Mouse (Mus musculus) neural tube, embryonic 14.5 days (tissue): Measurements from ENCODE around the gene Lsm4. TPM values are rescaled to one million over a fixed set of nuclear protein-coding genes. Genes with fewer than 3 reads are reported as not detected.

Experiments
- ATAC-seq: fragments of 200-750 bp; cut with Nextera tagmentation; 2 replicates; pipeline ENCODE4 v1.8.0; 2017; ENCODE audit warnings: low read depth, mild to moderate bottlenecking, moderate TSS enrichment, moderate library complexity
- H3K27ac ChIP-seq: fragments of 300-500 bp; sonication (generic); 2 replicates; pipeline ENCODE4 v1.5.1; 2014; ENCODE audit warnings: low read depth, mild to moderate bottlenecking, control low read depth, low read length, moderate library complexity, mixed read lengths
- H3K27me3 ChIP-seq: fragments of 300-500 bp; sonication (generic); 2 replicates; pipeline ENCODE4 v1.6.1; 2014; ENCODE audit warnings: low read length; ENCODE audit not compliant: control insufficient read depth, insufficient read depth
- H3K36me3 ChIP-seq: fragments of 300-500 bp; sonication (generic); 2 replicates; pipeline ENCODE4 v1.6.1; 2014; ENCODE audit warnings: low read length, mixed read lengths; ENCODE audit not compliant: control insufficient read depth, insufficient read depth
- H3K4me1 ChIP-seq: fragments of 300-500 bp; sonication (generic); 2 replicates; pipeline ENCODE4 v1.6.1; 2014; ENCODE audit warnings: low read length; ENCODE audit not compliant: control insufficient read depth, insufficient read depth
- H3K4me2 ChIP-seq: fragments of 300-500 bp; sonication (generic); 2 replicates; pipeline ENCODE4 v1.6.1; 2014; ENCODE audit warnings: mild to moderate bottlenecking, low read depth, low read length, control low read depth
- H3K4me3 ChIP-seq: fragments of 300-500 bp; sonication (generic); 2 replicates; pipeline ENCODE4 v1.5.1; 2014; ENCODE audit warnings: low read depth, low read length, control low read depth, mixed read lengths
- H3K9ac ChIP-seq: fragments of 300-500 bp; sonication (generic); replicated peaks from 2 replicates; pipeline ENCODE4 v1.6.1; 2014; ENCODE audit warnings: low read depth, mild to moderate bottlenecking, control low read depth, low read length, mixed read lengths
- H3K9me3 ChIP-seq: fragments of 300-500 bp; sonication (generic); 2 replicates; pipeline ENCODE4 v1.6.1; 2016; ENCODE audit warnings: low read length; ENCODE audit not compliant: control insufficient read depth
- WGBS: fragments of 180-500 bp; shearing (Covaris S2); extraction: QIAGEN DNeasy Blood & Tissue Kit; methylation state at CpG from one replicate; pipeline ENCODE4 v1.1.7; 2014; 5-methylcytosine and 5-hydroxymethylcytosine counted together
- polyA plus RNA-seq: library from polyadenylated mRNA; unstranded; fragments of >200 nt; fragmentation: Nextera tagmentation; extraction: Ambion mirVana; gene quantifications from 2 replicates; pipeline ENCODE4 v1.2.1, GENCODE M21; 2014

The Lsm4 gene
- polyA plus RNA-seq, 1 experiment from 2014 or later = 194 TPM

DNA sequence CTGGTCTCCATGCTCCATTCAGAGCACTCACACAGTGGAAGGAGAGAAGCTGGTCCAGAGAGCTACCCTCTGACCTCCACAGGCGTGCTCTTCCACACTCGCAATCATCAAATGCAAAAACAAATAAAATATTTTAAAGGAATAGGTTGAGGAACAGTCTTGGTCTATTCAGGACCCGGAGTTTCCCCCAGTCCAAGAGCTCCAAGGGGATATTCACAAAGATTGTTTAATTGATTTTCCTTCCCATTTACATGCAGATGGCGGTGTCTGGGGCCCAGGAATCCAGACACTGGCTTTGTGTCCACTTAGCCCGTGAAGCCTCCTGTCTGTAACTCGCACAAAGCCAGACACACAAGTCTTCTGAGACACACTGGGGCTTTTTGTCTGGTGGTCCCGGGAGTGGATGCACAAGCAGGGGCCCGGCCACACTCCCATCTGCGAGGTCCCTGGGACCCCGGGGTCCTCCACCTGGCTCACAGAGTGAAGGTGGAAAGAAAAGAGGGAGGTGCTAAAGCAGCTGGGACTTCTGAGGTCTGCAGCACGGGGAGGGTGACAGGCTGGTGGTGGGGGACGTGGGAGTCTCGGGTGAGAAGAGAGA is 16.8 kb upstream of the Lsm4 start:
- no peaks in the 10 kb centered on the region for H3K9me3 ChIP-seq
- peak overlapping the region; percentile 80 for H3K27ac ChIP-seq
- H3K36me3 ChIP-seq = no peaks in the 10 kb centered on the region
- H3K9ac ChIP-seq = peak overlapping the region; percentile 11; the same call in 1 of the 2 replicates
- H3K4me1 ChIP-seq = peaks cover 17% of the 10 kb centered on the region; the same call in 1 of the 2 replicates
- no peak overlapping the region for H3K4me3 ChIP-seq
- ATAC-seq = peak; percentile 23
- WGBS = 11% methylated on average over 13 of the region's 13 CpGs
- H3K4me2 ChIP-seq = no peak overlapping the region; the same call in 1 of the 2 replicates
- no peaks in the 10 kb centered on the region for H3K27me3 ChIP-seq

DNA sequence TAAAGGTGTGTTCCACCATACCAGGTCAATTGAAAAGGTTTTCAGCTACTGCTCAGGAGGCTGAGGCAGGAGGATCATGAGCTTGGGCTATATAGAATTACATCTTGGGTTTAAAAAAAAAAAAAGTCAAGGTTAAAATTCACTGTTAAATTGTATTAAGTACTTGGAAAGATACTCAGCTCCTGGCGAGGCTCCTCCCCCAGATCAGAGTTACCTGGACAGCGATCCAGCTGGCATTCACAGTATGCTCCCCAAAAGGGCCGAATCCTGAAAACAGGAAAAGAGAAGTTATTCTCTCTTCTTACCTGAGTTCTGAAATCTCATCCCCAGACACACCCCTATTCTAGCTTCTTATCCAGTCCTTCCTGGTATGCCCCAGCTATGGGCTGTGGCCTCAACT is 15.8 kb upstream of the Lsm4 start:
- H3K27me3 ChIP-seq = no peaks in the 10 kb centered on the region
- H3K9me3 ChIP-seq = no peaks in the 10 kb centered on the region
- H3K4me3 ChIP-seq = peak overlapping the region; percentile 73
- no peaks in the 10 kb centered on the region for H3K36me3 ChIP-seq
- no peak for ATAC-seq
- WGBS = 88% methylated on average over 3 of the region's 3 CpGs
- peaks cover 17% of the 10 kb centered on the region; the same call in 1 of the 2 replicates for H3K4me1 ChIP-seq
- no peak overlapping the region for H3K9ac ChIP-seq
- peak overlapping the region; percentile 80 for H3K27ac ChIP-seq
- peak overlapping the region; percentile 91 for H3K4me2 ChIP-seq

DNA sequence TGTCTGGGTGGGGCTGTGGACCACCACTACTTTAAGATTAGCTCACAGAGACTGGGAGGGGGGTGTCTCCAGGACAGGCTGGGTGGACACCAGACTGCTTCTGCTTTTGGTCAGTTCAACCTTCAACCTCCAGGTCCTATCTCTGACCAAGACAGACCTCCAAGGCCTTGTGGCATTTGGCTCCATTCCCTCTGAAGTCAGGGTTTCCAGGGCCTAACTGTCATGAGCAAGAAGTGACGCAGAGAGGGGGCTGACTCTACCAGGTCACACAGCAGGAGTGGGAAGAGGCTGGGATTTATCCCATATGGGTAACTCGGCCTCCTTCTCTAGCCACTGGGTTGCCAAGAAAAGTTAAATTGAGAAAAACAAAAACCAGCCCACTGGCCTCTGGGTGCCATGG is 15.3 kb upstream of the Lsm4 start:
- peak overlapping the region; percentile 73 for H3K4me3 ChIP-seq

DNA sequence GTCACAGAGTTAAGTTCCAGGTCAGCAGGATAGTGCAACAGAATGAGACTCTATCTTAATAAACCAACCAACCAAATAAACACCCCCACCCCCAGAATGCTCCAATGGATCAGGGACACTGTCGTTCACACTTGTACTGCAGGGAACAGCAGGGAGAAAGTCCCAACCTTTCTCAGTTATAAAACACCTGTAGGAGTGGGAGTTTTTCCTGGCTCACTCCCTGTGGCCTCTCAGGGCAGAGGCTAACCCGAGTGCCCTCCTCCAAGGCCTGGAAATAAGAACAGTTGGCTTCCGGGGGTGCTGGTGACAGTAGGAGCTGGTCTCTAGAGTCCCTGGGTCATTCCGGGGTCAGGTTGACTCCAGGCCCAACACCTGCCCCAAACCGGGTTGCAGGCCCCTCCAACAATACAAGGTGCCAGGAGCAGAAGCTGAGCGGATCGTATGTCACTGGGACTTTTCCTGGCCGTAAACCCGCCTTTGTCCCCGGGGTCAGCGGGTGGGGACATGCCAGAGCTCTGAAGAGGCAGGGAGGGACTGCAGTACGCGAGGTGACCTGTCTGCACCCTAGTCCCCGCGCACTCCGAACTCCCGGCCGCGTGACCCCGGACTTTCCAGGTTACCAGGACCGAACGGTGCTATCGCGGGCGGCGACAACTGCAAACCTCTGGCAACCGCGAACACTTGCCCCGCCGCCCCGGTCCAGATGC is 14.0 kb upstream of the Lsm4 start:
- peak overlapping the region; percentile 73 for H3K4me3 ChIP-seq
- H3K9ac ChIP-seq = peak overlapping the region; percentile 80
- peak overlapping the region; percentile 62 for H3K27ac ChIP-seq
- ATAC-seq = peak; percentile 36
- H3K9me3 ChIP-seq = no peaks in the 10 kb centered on the region
- no peaks in the 10 kb centered on the region for H3K36me3 ChIP-seq
- WGBS = under 1% methylated on average over 31 of the region's 31 CpGs
- H3K4me2 ChIP-seq = peak overlapping the region; percentile 91
- H3K4me1 ChIP-seq = peaks cover 17% of the 10 kb centered on the region; the same call in 1 of the 2 replicates
- H3K27me3 ChIP-seq = no peaks in the 10 kb centered on the region

More for the DNA sequence above, 15.3 kb upstream of the Lsm4 start:
- peak overlapping the region; percentile 91 for H3K4me2 ChIP-seq
- ATAC-seq = no peak
- 39% methylated on average over 2 of the region's 2 CpGs for WGBS
- H3K27ac ChIP-seq = peak overlapping the region; percentile 80
- no peaks in the 10 kb centered on the region for H3K27me3 ChIP-seq
- no peaks in the 10 kb centered on the region for H3K9me3 ChIP-seq
- peaks cover 17% of the 10 kb centered on the region; the same call in 1 of the 2 replicates for H3K4me1 ChIP-seq
- H3K9ac ChIP-seq = no peak overlapping the region; the same call in 1 of the 2 replicates
- no peaks in the 10 kb centered on the region for H3K36me3 ChIP-seq

DNA sequence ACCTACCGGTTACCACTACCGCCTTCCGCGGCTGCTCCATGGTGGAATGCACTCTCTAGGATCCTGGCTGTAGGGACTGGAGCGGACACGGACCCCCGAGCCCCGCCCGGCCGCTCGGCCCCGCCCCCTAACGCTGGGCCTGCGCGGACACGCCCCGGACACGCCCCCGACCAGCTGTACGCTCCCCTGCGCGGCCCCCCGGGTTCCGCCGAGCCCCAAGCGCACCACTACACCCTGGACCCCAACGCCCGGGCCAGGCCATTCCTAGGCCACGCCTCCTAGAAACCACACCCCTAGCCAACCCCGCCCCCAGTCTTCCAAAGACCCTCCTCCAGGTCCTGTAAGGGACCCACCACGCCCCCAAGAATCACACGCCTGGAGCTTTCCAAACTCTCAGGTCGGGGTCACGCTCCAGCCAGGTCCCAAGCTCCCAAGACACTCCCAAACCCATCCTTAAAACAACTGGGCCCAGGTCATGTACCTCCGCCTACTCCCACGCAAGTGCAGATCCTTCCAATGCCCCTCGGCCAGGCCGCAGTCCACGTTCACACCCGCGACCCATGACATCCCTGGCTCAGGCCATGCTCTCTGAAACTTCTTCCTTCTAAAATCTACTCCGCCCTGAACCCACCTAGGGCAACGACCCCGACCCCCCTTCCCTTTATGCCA is 13.3 kb upstream of the Lsm4 start:
- Histone ChIP-seq H3K4me2 (peak overlapping the region; percentile 91), H3K27me3 (no peaks in the 10 kb centered on the region), H3K9ac (peak overlapping the region; percentile 80), H3K4me1 (peaks cover 17% of the 10 kb centered on the region; the same call in 1 of the 2 replicates), H3K36me3 (no peaks in the 10 kb centered on the region), H3K27ac (peak overlapping the region; percentile 62), H3K9me3 (no peaks in the 10 kb centered on the region), H3K4me3 (peak overlapping the region; percentile 73)
- ATAC-seq = peak; percentile 88
- WGBS = under 1% methylated on average over 36 of the region's 44 CpGs

DNA sequence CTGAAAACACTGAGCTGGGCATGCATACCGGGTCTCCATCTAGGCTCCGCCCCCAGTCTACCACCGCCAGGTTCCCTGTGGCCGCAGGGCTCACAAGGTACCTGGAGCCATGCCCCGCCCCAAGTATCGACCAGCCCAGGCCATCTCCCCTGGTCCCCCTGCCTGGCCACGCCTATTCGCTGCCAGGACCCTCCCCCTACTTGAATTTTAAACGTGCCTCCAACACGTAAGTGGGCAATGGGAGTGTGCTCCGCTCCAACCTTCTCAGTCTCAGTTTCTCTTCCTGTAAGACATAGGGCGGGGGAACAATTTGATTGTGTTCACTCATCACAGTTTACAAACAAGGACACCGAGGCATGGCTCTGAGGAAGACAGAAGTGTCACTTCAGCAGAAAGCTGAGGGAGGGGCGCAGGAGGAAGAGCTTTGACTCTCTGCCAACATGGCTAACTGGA is 12.7 kb upstream of the Lsm4 start, which contains the start of gene Pgpep1:
Gene Pgpep1, minus strand, starts transcription at position 116 of the 453 bp plus-strand sequence.
- ATAC-seq = peak; percentile 49
- Histone ChIP-seq H3K4me3 (peak within 1 kb of the TSS; percentile 73), H3K36me3 (no peaks in the 10 kb centered on the region), H3K9me3 (no peaks in the 10 kb centered on the region), H3K4me1 (peaks cover 17% of the 10 kb centered on the region; the same call in 1 of the 2 replicates), H3K27me3 (no peaks in the 10 kb centered on the region), H3K4me2 (peak within 1 kb of the TSS; percentile 91), H3K27ac (peak within 1 kb of the TSS; percentile 62), H3K9ac (peak within 1 kb of the TSS; percentile 80)
- WGBS = 3% methylated on average over 14 of the region's 14 CpGs

DNA sequence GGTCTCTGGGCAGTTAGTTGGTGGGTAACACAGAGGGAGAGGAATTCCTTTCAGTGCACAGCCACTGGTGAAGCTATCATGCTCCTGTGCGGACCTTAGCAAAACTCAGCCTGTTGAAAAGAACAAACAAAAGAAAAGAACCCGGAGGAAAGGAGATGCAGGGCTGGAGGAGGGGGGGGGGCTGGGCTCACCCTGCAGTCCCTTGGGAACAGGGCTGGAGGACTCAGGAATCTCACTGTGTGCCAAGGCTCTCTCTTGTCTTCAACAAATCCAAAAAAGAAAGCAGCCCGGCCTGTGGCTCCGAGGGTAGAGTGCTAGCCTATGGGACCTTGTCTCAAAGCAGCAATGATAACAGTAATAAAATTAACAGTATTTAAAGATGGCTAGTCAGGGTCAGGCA is 9.4 kb upstream of the Lsm4 start:
- no peak overlapping the region for H3K9ac ChIP-seq
- no peak overlapping the region for H3K4me2 ChIP-seq
- H3K9me3 ChIP-seq = no peaks in the 10 kb centered on the region
- ATAC-seq = no peak
- no peaks in the 10 kb centered on the region for H3K36me3 ChIP-seq
- WGBS = 33% methylated on average over 4 of the region's 4 CpGs
- H3K4me3 ChIP-seq = no peak overlapping the region
- H3K4me1 ChIP-seq = peaks cover 9% of the 10 kb centered on the region; the same call in 1 of the 2 replicates
- H3K27me3 ChIP-seq = no peaks in the 10 kb centered on the region
- H3K27ac ChIP-seq = peak overlapping the region; percentile 56; the same call in 1 of the 2 replicates

DNA sequence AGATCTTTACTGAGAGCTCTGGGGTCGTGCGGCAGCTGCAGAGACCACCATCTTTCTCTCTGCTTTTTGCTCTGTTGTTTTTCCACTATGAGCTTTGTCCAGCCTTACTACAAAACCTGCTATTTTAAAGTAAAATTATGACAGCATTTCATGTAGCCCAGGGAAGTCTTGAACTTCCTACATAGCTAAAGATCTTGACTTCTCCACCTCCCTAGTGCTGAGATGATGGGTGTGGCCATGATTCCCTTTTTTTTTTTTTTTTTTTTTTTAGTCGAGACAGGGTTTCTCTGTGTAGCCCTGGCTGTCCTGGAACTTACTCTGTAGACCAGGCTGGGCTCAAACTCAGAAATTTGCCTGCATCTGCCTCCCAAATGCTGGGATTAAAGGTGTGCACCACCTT is 8.4 kb upstream of the Lsm4 start:
- H3K4me2 ChIP-seq = no peak overlapping the region
- no peak overlapping the region for H3K27ac ChIP-seq
- 75% methylated on average over 3 of the region's 3 CpGs for WGBS
- H3K4me1 ChIP-seq = peaks cover 3% of the 10 kb centered on the region; the same call in 1 of the 2 replicates
- no peaks in the 10 kb centered on the region for H3K27me3 ChIP-seq
- no peak for ATAC-seq
- no peaks in the 10 kb centered on the region for H3K36me3 ChIP-seq
- H3K9me3 ChIP-seq = no peaks in the 10 kb centered on the region
- H3K9ac ChIP-seq = no peak overlapping the region
- H3K4me3 ChIP-seq = no peak overlapping the region
